Mouse (Mus musculus) 3T3-L1 (cell line): Measurements from ENCODE around the gene Tsen2.
A peak's percentile ranks its signal among the peaks of the same experiment; 100 is the strongest.

Experiments used
- DNase-seq: peaks from one replicate; pipeline ENCODE4 v3.0.0-alpha.2; 2015; ENCODE audit warnings: low read depth, low spot score

Tsen2 gene

DNA sequence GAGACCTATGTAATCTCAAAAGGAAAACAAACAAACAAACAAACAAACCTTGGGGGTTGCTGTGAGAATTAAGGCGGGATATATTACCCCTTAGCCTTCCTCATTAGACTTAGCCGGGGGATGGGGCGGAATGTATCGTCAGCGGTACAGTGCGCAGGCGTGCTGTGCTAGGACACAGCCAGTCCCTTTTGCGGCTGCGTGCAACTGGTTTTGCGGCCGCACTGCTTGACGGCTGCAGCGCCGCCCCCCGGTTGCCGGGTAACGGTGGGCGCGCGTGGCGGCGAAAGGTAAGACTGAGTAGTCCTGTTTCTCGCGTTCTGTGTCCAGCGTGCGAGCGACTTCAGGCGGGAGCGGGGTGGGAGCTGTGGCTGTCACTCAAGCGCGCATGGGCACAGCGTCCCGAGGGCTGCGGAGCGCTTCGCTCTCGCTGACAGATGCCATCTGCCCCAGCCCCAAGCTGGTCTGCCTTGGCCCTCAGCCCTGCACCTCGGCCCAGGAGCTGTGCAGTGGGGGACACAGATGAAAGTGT, at the start of gene Tsen2:
Gene Tsen2 (plus strand): TSS at position 223 of the 529 bp plus-strand sequence.
- DNase-seq: peak; percentile 99

DNA sequence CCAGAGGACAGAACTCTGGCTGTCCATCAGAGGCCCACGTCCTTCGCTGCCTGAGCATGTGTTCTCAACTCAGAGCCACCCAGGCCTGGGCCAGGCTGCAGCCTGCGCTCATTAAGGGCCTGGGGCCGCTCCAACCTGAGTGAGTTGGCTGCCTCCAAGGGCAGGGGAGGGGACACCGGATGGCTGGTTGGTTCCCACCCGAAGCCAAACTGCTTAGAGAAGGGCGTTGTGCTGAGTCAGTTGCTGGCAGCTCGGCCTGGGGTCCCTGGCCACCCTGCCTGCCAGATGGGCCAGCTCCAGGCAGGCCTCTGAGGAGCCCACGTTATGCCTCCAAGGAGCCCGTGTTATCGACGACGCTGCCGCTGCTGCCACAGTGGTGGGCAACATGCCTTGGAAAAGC, 44.9 kb upstream of the Tsen2 start:
- no peak for DNase-seq

DNA sequence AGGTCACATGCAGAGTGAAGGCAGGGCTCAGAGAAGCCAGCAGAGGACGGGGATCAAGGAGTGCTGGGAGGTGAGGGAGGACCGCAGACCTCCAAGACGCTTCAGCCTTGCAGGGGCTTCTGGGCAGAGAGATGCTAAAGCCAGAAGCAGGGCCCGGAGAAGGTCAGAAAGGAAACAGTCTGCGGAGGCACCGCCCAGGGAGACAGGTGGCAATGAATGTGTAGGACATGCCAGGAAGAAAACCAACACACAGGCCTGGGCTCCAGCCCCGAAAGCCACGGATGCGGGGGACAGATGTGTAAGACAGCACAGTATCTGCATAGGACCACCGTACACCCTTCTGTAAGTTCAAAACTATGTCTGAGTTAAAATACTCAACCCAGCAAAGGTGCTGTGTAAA, 44.2 kb upstream of the Tsen2 start:
- DNase-seq: no peak

DNA sequence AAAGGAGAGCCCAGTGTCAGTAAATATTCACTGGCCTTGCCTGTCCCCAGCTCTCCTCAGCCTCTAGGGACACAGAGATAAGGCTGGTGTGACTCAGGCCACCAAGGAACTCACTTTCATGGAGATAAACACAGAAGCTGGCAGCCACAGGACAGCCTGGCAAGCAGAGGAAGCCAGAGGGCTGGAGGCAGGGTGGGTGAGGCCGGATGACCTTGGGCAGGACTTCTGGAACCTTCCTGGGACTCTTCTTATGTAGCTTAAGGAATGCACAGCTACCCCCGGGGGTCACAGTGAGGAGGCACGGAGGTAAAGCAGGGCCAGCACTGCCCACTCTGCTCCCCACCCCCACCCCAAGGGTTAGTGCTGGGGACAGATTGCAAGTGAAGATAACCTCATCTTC, 43.3 kb upstream of the Tsen2 start:
- DNase-seq: no peak

DNA sequence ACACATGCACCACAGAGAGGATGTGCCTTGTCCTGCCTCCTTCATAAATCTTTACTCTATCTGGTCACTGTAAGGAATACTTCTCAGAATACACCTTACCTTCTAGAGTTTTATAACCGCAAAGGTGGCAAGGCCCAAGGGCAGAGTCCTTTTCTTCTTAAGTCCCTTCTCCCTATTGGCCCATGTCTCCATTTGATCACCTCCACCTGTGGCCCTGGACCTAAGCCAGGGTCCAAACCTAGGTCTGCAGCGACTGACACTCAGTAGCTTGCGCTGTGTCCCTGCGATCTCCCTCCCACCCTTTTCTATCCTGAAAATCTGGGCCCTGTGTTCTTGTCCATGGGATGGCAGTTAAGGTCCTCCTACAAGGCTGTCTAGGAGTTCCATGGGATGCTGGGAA, 41.4 kb upstream of the Tsen2 start:
- DNase-seq: no peak

DNA sequence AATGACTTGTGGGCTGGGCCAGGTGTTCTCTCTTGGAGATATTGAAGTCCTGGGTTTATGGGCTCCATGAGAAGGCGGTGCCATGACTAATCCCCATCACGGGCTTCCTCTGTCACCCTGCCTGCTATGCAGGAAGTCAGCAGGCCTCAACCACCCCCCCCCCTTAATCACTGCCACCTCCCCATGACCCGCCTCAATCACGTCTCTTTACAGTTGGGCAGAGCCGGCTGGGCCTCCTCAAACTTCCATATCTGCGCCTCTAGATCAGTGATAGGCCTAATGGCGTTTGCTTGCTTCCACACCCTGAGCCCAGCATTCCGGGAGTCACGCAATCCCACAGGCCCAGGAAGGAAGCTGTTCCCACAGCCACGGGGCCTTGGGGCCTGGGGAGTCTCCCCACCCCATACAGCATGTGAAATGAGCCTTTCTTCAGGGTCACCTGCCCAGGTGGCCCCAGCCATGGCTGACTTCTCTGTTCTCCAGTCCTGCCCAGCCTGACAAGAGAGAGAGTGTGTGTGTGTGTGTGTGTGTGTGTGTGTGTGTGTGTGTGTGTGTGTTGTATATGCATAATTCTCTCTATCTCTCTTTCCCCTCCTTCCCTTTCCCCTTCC, 40.8 kb upstream of the Tsen2 start:
- DNase-seq: peak; percentile 33

DNA sequence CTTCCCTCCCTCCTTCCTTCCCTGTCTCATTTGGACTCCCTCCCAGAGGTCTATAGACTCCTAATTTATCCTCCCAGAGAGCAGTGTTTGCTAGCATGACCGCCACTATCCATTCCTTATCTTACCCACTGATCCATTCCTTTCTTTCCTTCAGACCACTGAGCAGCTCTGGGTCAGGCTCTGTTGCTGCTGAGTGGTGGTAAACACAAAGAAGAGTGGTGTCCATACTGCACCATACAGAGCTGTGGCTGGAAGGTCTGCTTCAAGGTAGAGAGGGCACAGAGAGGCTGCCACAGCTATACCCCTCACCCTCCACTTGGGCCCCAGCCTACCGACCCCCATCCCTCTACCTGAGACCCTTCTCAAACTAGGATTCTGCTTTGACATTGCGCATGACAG, 40.3 kb upstream of the Tsen2 start:
- DNase-seq: no peak

DNA sequence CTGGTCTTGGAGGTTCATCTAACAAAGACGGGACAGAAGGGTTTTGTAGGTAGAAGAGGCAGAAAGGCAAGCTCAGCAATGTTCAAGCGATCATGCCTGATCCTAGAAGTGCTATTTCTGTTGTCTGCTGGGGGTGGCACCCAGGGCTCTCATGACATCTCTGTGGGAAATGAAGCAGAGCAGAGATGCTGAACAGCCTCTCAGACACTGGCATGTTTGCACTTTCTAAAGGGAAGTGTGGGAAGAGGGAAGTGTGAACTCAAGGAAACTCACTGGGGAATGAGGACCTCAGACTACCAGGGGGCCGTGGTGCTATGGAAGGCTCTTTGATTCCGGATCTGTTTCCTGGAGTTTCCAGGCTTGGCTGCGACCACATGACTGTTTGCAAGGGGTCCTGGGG, 39.5 kb upstream of the Tsen2 start:
- no peak for DNase-seq

DNA sequence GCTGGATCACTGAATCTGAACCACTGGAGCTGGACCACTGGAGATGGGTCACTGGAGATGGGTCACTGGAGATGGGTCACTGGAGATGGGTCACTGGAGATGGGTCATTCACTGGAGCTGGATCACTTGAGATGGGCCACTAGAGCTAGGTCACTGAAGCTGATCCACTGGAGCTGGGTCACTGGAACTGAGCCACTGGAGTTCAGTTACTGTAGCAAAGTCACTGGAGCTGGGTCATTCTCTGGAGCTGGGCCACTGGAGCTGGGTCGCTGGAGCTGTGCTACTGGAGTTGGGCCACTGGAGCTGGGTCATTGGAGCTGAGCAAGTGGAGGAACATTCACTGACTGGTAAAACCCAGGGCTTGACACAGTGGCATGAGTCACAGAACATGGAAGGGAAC, 38.0 kb upstream of the Tsen2 start:
- DNase-seq: no peak

DNA sequence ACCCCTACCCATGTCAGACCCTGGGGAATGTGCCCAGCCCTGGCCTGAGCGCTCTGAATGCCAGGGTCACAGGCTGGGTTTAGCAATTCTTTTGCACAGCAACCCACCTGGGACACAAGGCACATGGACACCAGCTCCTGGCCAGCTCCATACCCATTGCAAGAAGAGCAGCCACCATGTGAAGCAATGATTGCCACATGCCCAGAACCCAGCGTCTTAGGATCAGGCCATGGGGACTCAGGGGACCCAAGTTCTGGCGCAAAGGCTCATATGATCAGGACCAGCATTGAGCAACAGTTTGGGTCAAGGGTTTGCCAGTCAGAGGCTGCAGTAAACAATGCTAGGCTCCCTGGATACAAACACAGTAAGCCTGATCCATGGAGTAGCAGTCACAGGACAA, 33.0 kb upstream of the Tsen2 start:
- DNase-seq: no peak

DNA sequence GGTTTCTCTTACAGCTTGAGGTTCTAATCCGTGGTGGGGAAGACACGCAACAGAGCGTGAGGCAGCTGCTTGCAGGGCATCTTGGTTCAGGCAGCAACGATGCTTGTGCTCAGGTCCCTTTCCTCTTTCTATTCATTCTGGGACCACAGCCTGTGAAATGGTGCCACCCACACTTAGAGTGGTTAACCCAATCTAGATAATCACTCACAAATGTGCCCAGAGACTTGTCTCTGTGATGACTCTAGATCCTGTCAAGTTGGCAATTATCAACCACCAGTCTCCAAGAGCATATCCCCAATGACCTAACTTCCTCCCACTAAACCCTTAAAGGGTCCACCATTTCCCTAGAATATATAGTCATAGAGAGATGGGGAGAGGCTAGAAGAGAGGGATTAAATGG, 31.3 kb upstream of the Tsen2 start:
- DNase-seq: no peak

DNA sequence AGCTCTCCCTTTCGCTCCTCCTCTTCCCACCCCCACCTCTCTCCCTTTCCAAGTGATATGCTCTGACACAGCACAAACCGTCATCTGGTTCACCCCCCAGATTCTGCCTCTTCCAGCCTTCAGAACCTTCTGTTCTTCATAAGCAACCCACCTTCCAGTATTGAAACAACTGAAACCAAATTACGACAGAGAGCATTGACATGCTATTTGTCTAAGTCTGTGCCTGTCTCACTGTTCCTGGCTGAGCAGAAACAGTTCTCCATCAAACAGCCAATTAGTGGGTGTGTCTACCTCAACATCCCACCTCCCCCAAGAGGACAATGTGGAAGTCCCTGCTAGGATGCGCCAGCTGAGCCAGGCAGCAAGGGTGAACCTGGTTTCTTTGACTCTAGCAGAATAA, 26.6 kb upstream of the Tsen2 start:
- no peak for DNase-seq

DNA sequence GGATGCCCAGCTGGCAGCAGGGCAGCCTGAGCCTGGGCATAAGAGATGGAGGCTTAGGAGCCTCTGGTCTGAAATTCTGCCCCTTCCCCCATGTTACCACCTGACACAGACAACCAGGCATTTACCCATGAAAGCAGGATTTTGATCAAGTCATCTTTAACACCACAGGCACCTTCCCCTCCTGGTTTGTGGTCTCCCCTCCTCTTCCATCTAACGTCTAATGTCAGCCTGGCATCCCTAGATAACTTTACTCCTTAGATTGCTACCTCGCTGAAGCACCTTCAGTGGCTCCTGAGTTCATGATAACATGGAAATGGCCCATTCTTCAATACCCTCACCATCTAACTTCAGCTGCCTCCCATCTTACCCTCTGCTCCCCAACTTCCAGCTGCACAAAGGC, 26.1 kb upstream of the Tsen2 start:
- DNase-seq: no peak

DNA sequence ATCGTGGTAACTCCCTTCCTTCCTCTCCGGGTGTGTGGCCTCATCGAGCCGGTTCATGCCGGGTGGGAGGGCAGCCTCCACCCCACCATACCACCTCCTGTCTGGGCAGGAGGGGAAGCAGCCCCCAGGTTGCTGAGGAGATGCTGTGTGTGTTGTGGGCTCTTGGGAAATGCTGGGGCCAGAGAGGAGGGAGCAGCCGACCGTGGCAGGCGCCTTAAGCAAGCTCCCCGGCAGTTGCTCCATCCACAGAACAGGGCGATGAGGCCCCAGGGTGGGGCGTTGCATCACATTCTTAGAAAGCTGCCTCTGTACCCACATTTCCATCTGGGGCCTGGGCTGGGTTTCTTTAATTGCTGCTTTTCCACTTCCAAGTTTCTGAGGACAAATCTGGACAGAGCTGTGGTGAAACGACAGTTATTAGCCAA, 25.2 kb upstream of the Tsen2 start:
- DNase-seq: no peak

DNA sequence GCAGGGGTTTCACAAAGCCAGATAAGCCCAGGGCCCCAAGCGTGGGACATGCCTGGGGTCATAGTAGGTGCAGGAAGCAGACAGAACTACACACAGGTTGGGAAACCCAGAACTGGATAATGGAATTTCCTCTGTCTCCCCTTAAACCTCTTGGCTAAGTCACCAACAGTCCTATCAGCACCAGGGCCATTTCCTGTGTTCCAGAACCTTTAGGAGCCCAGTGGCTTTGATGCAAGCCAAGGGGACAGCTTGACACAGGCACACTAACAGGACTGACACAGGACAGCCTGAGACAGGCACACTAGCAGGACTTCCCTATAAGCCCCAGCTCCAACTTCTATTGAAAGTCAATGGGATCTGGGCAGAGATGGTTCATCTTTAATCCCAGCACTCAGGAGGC, 22.5 kb upstream of the Tsen2 start:
- DNase-seq: no peak

DNA sequence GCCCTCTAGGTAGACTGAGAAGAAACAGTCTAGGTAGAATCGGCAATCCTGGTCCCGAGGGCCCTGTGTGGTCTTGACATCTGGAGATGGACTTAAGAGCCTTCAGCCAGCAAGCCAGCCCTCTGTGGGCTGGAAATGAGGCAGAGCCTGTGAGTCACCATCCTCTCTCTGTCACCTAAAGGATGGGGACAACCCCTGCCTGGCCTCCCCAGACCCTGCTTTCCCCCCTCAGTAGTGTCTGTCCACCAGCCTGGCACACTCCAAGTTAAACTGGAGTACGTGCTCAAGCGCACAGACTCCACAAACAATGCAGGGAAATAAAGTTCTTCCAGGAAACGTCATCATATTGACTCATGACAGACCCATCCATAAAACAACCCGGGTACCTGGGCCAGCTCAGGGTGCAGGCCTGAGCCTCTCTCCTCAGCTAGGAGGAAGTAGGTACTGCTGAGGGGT, 21.7 kb upstream of the Tsen2 start:
- peak; percentile 78 for DNase-seq

DNA sequence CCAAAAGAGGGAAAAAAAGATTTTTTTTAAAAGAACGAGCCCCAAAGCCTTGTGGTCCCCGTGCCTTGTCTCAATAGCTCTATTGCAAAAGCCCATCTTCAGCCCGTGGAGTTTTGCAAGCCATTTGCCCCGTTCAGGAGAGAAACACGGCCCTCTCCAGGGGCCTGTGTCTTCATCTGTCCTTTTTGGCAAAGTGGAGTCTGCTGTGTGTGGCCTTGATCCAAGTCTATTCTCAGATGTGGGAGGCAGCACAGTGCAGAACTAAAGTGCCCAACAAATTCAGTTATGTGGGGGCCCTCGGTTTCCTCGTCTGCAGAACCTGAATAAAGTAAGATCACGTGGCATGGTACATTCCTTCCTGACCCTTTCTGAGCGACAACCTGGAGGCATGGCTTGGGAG, 21.3 kb upstream of the Tsen2 start:
- peak; percentile 65 for DNase-seq

DNA sequence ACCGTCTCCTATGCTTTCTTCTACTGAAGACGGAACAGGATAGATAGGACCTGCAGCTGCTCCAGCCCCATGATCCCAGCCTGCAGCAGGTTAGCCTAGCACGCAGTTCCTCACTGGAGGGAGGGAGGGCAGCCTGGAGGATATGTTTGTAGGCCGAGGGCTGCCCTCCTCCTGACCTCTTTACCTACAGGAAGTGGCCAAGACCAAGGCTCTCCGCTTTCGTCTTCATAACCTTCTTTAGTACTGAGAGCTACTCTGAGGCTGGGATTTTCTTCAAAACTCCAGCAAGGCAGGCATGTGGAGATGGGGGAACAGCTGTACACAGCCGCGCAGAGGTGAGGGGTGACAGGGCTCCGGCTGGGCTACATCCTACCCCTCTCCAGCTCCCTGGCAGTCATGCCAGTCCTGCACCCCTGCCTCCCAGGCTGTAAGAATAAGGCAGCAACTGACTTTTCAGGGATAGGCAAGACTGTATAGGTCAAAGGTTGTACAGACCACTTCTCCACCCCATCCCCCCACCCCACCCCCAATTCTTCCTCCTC, 19.9 kb upstream of the Tsen2 start:
- no peak for DNase-seq

DNA sequence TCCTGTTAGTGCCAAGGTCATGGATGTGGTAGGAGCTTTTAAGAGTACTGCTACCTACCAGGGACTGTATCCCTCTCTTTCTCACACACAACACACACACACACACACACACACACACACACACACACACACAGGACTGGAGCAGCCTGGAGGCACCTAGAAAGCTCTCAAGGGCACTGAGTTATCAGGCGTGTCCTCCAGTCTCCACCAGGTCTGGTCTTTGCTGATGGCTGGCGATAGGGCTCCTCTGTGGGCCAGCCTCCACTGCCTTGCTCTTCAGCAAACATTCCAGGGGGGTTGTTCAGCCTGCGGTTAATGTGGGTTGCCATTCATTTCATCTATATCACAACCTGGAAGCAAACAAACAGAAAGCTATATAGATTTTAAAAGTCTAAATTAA, 17.0 kb upstream of the Tsen2 start:
- no peak for DNase-seq

DNA sequence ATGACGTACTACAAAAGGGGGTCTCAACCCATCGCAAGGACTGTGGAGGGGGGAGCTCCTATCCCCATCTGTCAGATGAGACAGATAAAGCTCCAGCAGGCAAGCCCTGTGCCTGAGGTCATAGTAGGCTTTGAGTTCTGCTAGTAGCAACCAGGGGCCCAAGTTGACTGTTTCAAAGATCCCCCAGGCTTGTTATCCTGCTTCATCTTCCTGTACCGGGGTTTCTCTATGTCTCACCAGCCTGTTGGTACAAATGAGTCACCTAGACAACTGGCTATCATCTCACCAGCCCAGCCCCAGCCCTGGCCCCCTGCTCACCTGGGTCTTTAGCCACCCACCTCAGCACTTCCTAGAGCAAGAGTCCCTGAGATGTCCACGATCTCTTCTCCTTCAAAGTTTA, 16.1 kb upstream of the Tsen2 start:
- no peak for DNase-seq

DNA sequence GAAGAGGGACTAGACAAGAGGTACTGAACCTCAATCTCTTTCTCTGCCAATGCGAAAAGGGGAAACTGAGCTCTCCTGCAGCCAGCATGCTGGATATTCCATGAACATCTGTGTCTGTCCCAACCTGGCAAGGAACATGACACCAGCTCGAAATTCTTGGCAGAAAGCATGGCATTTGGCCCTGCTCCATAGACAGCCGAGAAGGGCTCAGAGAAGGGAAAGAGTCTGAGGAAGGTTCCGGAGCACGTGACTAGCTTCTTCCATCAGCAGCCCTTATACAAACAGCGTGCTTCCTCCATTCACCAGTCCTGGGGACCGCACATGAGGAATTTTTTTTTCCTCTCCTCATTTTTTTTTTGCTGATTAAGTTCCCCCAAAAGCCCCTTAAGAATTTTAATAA, 9.8 kb upstream of the Tsen2 start:
- peak; percentile 80 for DNase-seq

DNA sequence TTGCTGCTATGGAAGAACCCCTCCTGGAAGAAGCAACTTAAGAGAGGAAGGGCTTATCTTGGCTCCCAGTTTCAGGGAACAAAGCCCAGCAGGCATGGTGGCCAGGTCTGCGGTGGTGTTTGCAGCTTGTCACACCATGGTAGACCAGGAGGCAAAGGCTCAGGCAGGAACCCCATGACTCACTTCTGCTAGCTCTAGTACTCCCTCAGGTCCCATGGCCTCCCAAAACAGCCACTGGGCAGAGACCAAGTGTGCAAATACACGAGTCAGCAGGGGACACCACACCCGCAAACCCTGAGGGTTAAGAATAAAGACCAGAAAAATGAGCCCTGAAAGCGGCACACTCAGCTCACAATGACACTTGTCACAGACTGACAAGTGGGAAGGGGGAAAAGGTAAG, 8.3 kb upstream of the Tsen2 start:
- DNase-seq: peak; percentile 57

DNA sequence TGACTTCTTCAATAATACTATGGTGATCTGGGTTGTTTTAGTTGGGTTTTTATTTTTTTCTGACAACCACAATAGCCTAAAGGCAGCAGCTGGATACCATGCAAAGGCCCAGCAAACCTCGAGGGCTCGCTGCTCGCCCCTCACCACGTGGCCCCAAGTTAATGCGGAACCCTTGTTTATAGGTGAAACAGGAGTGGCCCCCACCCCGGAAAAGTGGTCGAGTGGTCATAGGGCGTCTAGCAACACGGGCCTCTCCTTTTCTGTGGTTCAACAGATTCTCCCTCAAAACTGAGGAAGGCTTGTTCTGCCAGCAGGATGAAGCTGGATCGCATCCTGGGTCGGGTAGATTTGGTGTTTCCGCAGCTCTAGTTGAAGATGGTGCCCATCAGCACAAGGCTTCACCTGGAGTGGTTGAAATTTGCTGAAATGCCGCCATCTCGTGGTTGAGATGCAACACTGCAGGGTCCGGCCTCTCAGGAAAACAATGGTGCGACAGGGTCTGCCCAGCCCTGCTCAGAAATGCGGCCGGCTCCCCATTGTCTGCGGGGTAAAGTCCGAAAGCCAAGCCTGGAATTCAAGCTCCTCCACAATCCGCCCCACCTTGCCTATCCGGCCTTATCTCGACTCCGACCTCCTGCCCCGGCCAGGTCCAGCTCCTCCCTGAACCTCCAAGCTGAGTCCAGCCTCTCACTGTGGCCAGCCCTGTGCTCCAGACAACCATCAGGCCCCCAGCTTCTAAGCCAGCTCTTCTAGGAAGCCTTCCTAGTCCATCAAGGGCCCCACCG, 5.6 kb upstream of the Tsen2 start:
- DNase-seq: peak; percentile 93
